Mouse (Mus musculus) lung, embryonic 14.5 days (tissue): Measurements from ENCODE around the gene Mef2c. TPM values are rescaled to one million over a fixed set of nuclear protein-coding genes. Genes with fewer than 3 reads are reported as not detected.
A peak's percentile ranks its signal among the peaks of the same experiment; 100 is the strongest.

Experiments
- ATAC-seq: fragments of 200-750 bp; cut with Nextera tagmentation; 2 replicates; pipeline ENCODE4 v1.8.0; 2017; ENCODE audit warnings: mild to moderate bottlenecking, moderate TSS enrichment, moderate library complexity; ENCODE audit not compliant: insufficient read depth
- DNase-seq: peaks from one replicate; pipeline ENCODE4 v3.0.0-alpha.2; 2015
- H3K27ac ChIP-seq: fragments of 300-500 bp; sonication (generic); 2 replicates; pipeline ENCODE4 v1.5.1; 2014; ENCODE audit warnings: low read depth, mild to moderate bottlenecking, moderate library complexity
- H3K27me3 ChIP-seq: fragments of 300-500 bp; sonication (generic); 2 replicates; pipeline ENCODE4 v1.6.1; 2014; ENCODE audit warnings: low read length, control low read depth; ENCODE audit not compliant: insufficient read depth
- H3K36me3 ChIP-seq: fragments of 300-500 bp; sonication (generic); 2 replicates; pipeline ENCODE4 v1.6.1; 2014; ENCODE audit warnings: control low read depth; ENCODE audit not compliant: insufficient read depth
- H3K4me1 ChIP-seq: fragments of 300-500 bp; sonication (generic); 2 replicates; pipeline ENCODE4 v1.6.1; 2014; ENCODE audit warnings: antibody characterized with exemption, control low read depth; ENCODE audit not compliant: insufficient read depth
- H3K4me2 ChIP-seq: fragments of 300-500 bp; sonication (generic); 2 replicates; pipeline ENCODE4 v1.6.1; 2014; ENCODE audit warnings: mild to moderate bottlenecking
- H3K4me3 ChIP-seq: fragments of 300-500 bp; sonication (generic); 2 replicates; pipeline ENCODE4 v1.5.1; 2014; ENCODE audit warnings: low read depth, low read length
- H3K9ac ChIP-seq: fragments of 300-500 bp; sonication (generic); 2 replicates; pipeline ENCODE4 v1.6.1; 2014
- H3K9me3 ChIP-seq: fragments of 300-500 bp; sonication (generic); 2 replicates; pipeline ENCODE4 v1.6.1; 2016; ENCODE audit warnings: low read depth, low read length, control low read depth
- CTCF ChIP-seq: IDR thresholded peaks from 2 replicates; pipeline ENCODE4 v1.5.1; 2016; ENCODE audit warnings: antibody characterized with exemption, low read depth
- WGBS: fragments of 180-500 bp; shearing (Covaris S2); extraction: QIAGEN DNeasy Blood & Tissue Kit; methylation state at CpG from one replicate; pipeline ENCODE4 v1.1.7; 2014; 5-methylcytosine and 5-hydroxymethylcytosine counted together
- polyA plus RNA-seq: library from polyadenylated mRNA; unstranded; fragments of >200 nt; fragmentation: Nextera tagmentation; extraction: Ambion mirVana; gene quantifications from 2 replicates; pipeline ENCODE4 v1.2.1, GENCODE M21; 2014

Mef2c gene
- polyA plus RNA-seq, 1 experiment from 2014 or later, result 55.9 TPM

DNA sequence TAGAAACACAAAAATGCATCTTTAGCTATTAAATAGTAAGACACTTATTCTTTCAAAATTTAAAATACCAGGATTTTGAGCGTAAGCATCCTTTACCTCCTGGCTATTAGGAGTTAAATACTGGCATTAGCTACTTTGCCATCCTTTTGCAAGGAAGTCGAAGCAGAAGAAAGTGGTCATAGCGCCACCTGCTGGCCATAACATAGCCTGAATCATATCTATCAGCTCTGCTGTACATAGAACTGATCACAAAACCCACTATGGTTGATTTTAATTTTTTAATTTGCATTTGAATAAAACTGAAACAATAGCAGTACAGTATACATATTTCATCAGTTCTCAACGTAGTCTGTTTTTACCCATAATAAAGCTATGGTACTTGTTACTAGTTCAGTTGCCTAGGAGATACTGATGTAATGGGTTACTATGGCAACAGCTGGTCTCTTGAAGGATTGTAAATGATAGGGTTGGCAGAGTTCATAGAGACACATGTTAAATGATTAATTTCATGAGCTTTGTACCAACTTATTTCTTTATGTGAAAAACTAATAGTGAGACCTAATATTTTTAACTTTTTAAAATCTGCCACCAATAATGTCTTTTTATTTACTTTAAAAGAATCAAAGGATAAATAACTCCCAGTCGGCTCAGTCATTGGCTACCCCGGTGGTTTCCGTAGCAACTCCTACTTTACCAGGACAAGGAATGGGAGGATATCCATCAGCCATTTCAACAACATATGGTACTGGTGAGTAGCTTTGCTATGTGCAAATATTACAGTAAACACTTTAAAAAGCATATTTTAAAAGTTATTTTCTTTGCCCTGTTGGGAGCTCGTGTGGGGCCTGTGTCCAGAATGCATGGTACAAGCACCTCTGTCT is 151.3 kb downstream of the Mef2c start:
- peak; percentile 78 for ATAC-seq
- peak; percentile 83 for TF ChIP-seq CTCF
- no peaks in the 10 kb centered on the region for H3K4me1 ChIP-seq
- 34% methylated on average over 8 of the region's 8 CpGs for WGBS
- 0 out of 2 replicates have a peak, but pooled peaks cover 9% of the 10 kb centered on the region for H3K36me3 ChIP-seq
- H3K9ac ChIP-seq, result no peak overlapping the region
- DNase-seq, result peak; percentile 96
- no peak overlapping the region for H3K27ac ChIP-seq
- no peaks in the 10 kb centered on the region for H3K9me3 ChIP-seq
- H3K4me3 ChIP-seq, result no peak overlapping the region
- H3K27me3 ChIP-seq, result no peaks in the 10 kb centered on the region
- no peak overlapping the region for H3K4me2 ChIP-seq

GRCm38 (mm10) chr13:83656094-83656493 is 152.3 kb downstream of the Mef2c start:
- Histone ChIP-seq H3K27me3 (no peaks in the 10 kb centered on the region), H3K36me3 (0 out of 2 replicates have a peak, but pooled peaks cover 9% of the 10 kb centered on the region), H3K4me1 (no peaks in the 10 kb centered on the region), H3K4me2 (no peak overlapping the region), H3K4me3 (no peak overlapping the region), H3K27ac (no peak overlapping the region), H3K9me3 (no peaks in the 10 kb centered on the region), H3K9ac (no peak overlapping the region)
- no peak for TF ChIP-seq CTCF
- DNase-seq (no peak), ATAC-seq (no peak)
- WGBS, result 76% methylated on average over 7 of the region's 7 CpGs

- TF ChIP-seq CTCF, result peak; percentile 56
- 67% methylated on average over 4 of the region's 4 CpGs for WGBS
These were observed 152.9 kb downstream of the Mef2c start for GRCm38 (mm10) chr13:83656773-83657172.

GRCm38 (mm10) chr13:83660722-83661121 is 156.9 kb downstream of the Mef2c start:
- 67% methylated on average over 8 of the region's 8 CpGs for WGBS
- H3K4me3 ChIP-seq, result no peak overlapping the region
- DNase-seq, result peak; percentile 11
- peaks cover 7% of the 10 kb centered on the region; the same call in 1 of the 2 replicates for H3K36me3 ChIP-seq
- H3K9ac ChIP-seq, result no peak overlapping the region
- H3K27ac ChIP-seq, result no peak overlapping the region
- no peaks in the 10 kb centered on the region for H3K4me1 ChIP-seq
- H3K9me3 ChIP-seq, result no peaks in the 10 kb centered on the region
- no peak overlapping the region for H3K4me2 ChIP-seq
- peak; percentile 22; the same call in 1 of the 2 replicates for TF ChIP-seq CTCF
- H3K27me3 ChIP-seq, result no peaks in the 10 kb centered on the region
- ATAC-seq, result no peak

More at GRCm38 (mm10) chr13:83656773-83657172, 152.9 kb downstream of the Mef2c start:
- no peaks in the 10 kb centered on the region for H3K9me3 ChIP-seq
- DNase-seq, result peak; percentile 71
- H3K27me3 ChIP-seq, result no peaks in the 10 kb centered on the region
- H3K36me3 ChIP-seq, result 0 out of 2 replicates have a peak, but pooled peaks cover 9% of the 10 kb centered on the region
- H3K27ac ChIP-seq, result no peak overlapping the region
- no peaks in the 10 kb centered on the region for H3K4me1 ChIP-seq
- no peak overlapping the region for H3K9ac ChIP-seq
- H3K4me3 ChIP-seq, result no peak overlapping the region
- no peak overlapping the region for H3K4me2 ChIP-seq
- ATAC-seq, result no peak

GRCm38 (mm10) chr13:83661166-83661565 is 157.3 kb downstream of the Mef2c start:
- Histone ChIP-seq H3K9ac (no peak overlapping the region), H3K9me3 (no peaks in the 10 kb centered on the region), H3K27me3 (no peaks in the 10 kb centered on the region), H3K4me2 (no peak overlapping the region), H3K36me3 (peaks cover 5% of the 10 kb centered on the region; the same call in 1 of the 2 replicates), H3K4me1 (no peaks in the 10 kb centered on the region), H3K27ac (no peak overlapping the region), H3K4me3 (no peak overlapping the region)
- no peak for TF ChIP-seq CTCF
- WGBS, result 56% methylated on average over 7 of the region's 7 CpGs
- ATAC-seq (no peak), DNase-seq (no peak)

- ATAC-seq, result no peak
- Histone ChIP-seq H3K27ac (no peak overlapping the region), H3K4me2 (no peak overlapping the region), H3K9me3 (no peaks in the 10 kb centered on the region), H3K4me3 (no peak overlapping the region), H3K4me1 (no peaks in the 10 kb centered on the region), H3K9ac (no peak overlapping the region), H3K27me3 (no peaks in the 10 kb centered on the region), H3K36me3 (peaks cover 3% of the 10 kb centered on the region; the same call in 1 of the 2 replicates)
- TF ChIP-seq CTCF, result no peak
- 64% methylated on average over 14 of the region's 14 CpGs for WGBS
- no peak for DNase-seq
These were observed 158.3 kb downstream of the Mef2c start for GRCm38 (mm10) chr13:83662089-83662551.

GRCm38 (mm10) chr13:83666179-83666578 is 162.3 kb downstream of the Mef2c start:
- H3K36me3 ChIP-seq, result no peaks in the 10 kb centered on the region; the same call in 1 of the 2 replicates
- ATAC-seq, result no peak
- no peaks in the 10 kb centered on the region for H3K9me3 ChIP-seq
- H3K27ac ChIP-seq, result no peak overlapping the region
- DNase-seq, result no peak
- no peaks in the 10 kb centered on the region for H3K4me1 ChIP-seq
- no peak for TF ChIP-seq CTCF
- no peak overlapping the region for H3K9ac ChIP-seq
- no peaks in the 10 kb centered on the region for H3K27me3 ChIP-seq
- no peak overlapping the region for H3K4me3 ChIP-seq
- H3K4me2 ChIP-seq, result no peak overlapping the region
- 79% methylated on average over 7 of the region's 7 CpGs for WGBS
